Mouse (Mus musculus) MN1 (cell line): ENCODE measurements around the gene Esp18.

Experiments
- DNase-seq: peaks from one replicate; pipeline ENCODE4 v3.0.0-alpha.2; 2016; ENCODE audit warnings: low spot score

Gene Esp18

DNA sequence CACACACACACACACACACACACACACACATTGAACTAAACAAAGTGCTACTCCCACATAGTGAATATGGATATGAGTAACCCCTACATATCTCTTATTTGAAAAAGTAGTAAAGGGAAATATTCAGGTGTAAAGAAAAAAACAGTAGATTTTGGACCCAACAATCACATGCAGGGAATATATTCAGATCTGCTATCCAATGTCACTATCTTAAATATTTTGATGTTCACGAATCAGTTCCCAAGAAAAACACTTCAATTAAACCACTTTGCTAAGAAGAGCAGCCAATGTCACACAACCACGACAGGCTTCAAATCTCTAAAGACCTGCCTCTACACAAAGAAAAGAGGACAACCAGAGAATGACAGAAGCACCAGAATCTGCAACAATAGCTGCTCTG lies at the start of gene Esp18:
Gene Esp18, plus strand, starts transcription at position 301 of the 400 bp plus-strand sequence.
- DNase-seq = no peak

DNA sequence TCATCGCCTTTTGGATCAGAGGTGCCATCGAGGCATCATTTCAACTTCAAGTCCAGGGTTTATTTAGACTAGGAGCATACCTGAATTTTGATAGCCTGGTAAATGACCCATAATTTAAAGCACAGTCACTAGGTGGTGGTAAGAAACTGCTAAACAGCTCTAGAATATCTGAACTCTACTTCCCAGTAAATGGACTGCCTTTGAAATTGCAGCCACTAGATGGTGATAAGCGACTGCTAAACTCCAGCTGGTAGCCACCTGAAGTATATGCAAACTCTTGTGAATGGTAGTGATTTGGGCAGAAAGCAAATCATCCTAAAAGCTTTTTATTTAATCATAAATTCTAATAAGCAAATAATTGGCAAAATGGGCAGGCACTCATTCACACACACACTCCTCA lies 42.8 kb upstream of the Esp18 start:
- no peak for DNase-seq
